Mouse (Mus musculus): ENCODE measurements around the gene Alox12b. TPM values are rescaled to one million over a fixed set of nuclear protein-coding genes. Genes with fewer than 3 reads are reported as not detected.
A peak's percentile ranks its signal among the peaks of the same experiment; 100 is the strongest.

The Alox12b gene
- total RNA-seq, 2 experiments from 2014 or later, result 0.45 to 0.69 TPM

- intact Hi-C loops (cut with DNase I), result no loop called here
- peak; percentile 84 to 95 for DNase-seq (ENCODE audit: extremely low spot score in 1 of 2, low spot score in 2 of 2)
Observed at GRCm38 (mm10) chr11:69122336-69122951, 34.3 kb upstream of the Alox12b start, which contains the start of gene 9130213A22Rik. 9130213A22Rik (minus strand) TSS chr11:69122589.

GRCm38 (mm10) chr11:69123056-69123692, 33.6 kb upstream of the Alox12b start:
- intact Hi-C loops (cut with DNase I), result no loop called here
- DNase-seq (ENCODE audit: extremely low spot score in 1 of 2, low spot score in 2 of 2), result peak; percentile 91 to 94

GRCm38 (mm10) chr11:69123693-69124497, 32.9 kb upstream of the Alox12b start:
- DNase-seq (ENCODE audit: extremely low spot score in 1 of 2, low spot score in 2 of 2), result peak; percentile 90 to 92
- intact Hi-C loops (cut with DNase I), result loop anchor here (1.0 kb wide), 1 partner anchor 61 kb away; no protein-coding TSS in a partner anchor

GRCm38 (mm10) chr11:69124498-69124847, 32.3 kb upstream of the Alox12b start:
- DNase-seq (ENCODE audit: extremely low spot score in 1 of 2, low spot score in 2 of 2), result peak; percentile 64 to 80
- intact Hi-C loops (cut with DNase I), result loop anchor here (1.0 kb wide), 1 partner anchor 61 kb away; no protein-coding TSS in a partner anchor

- intact Hi-C loops (cut with DNase I), result no loop called here
- peak; percentile 79 to 82 for DNase-seq (ENCODE audit: extremely low spot score in 1 of 2, low spot score in 2 of 2)
Observed at GRCm38 (mm10) chr11:69125041-69125851, 31.5 kb upstream of the Alox12b start.

GRCm38 (mm10) chr11:69125852-69125918, 31.1 kb upstream of the Alox12b start, which contains the start of gene Aloxe3:
Aloxe3 (plus strand) TSS chr11:69125896.
- DNase-seq (ENCODE audit: extremely low spot score in 1 of 2, low spot score in 2 of 2), result no peak
- intact Hi-C loops (cut with DNase I), result no loop called here

- intact Hi-C loops (cut with DNase I), result no loop called here
- DNase-seq (ENCODE audit: extremely low spot score in 1 of 2, low spot score in 2 of 2), result peak in 1 of 2 experiments; percentile 46
Observed at GRCm38 (mm10) chr11:69125919-69126705, 30.7 kb upstream of the Alox12b start.

- intact Hi-C loops (cut with DNase I), result no loop called here
- no peak for DNase-seq (ENCODE audit: extremely low spot score in 1 of 2, low spot score in 2 of 2)
Observed at GRCm38 (mm10) chr11:69126706-69127095, 30.1 kb upstream of the Alox12b start.

GRCm38 (mm10) chr11:69128426-69129122, 28.2 kb upstream of the Alox12b start:
- intact Hi-C loops (cut with DNase I), result no loop called here
- no peak for DNase-seq (ENCODE audit: extremely low spot score in 1 of 2, low spot score in 2 of 2)

- DNase-seq (ENCODE audit: extremely low spot score in 1 of 2, low spot score in 2 of 2), result no peak
- intact Hi-C loops (cut with DNase I), result no loop called here
Observed at GRCm38 (mm10) chr11:69133566-69133922, 23.2 kb upstream of the Alox12b start.

- intact Hi-C loops (cut with DNase I), result no loop called here
- peak; percentile 76 to 86 for DNase-seq (ENCODE audit: extremely low spot score in 1 of 2, low spot score in 2 of 2)
Observed at GRCm38 (mm10) chr11:69133923-69134621, 22.7 kb upstream of the Alox12b start.

- intact Hi-C loops (cut with DNase I), result no loop called here
Observed at GRCm38 (mm10) chr11:69134622-69134968, 22.2 kb upstream of the Alox12b start.

GRCm38 (mm10) chr11:69135361-69135760, 21.4 kb upstream of the Alox12b start:
- intact Hi-C loops (cut with DNase I), result no loop called here
- DNase-seq (ENCODE audit: extremely low spot score in 1 of 2, low spot score in 2 of 2), result no peak

More at GRCm38 (mm10) chr11:69134622-69134968, 22.2 kb upstream of the Alox12b start:
- no peak for DNase-seq (ENCODE audit: extremely low spot score in 1 of 2, low spot score in 2 of 2)

- DNase-seq (ENCODE audit: extremely low spot score in 1 of 2, low spot score in 2 of 2), result no peak
- intact Hi-C loops (cut with DNase I), result no loop called here
Observed at GRCm38 (mm10) chr11:69147546-69147945, 9.2 kb upstream of the Alox12b start.

GRCm38 (mm10) chr11:69148451-69148960, 8.3 kb upstream of the Alox12b start:
- DNase-seq (ENCODE audit: extremely low spot score in 1 of 2, low spot score in 2 of 2), result no peak
- intact Hi-C loops (cut with DNase I), result no loop called here

- intact Hi-C loops (cut with DNase I), result no loop called here
- DNase-seq (ENCODE audit: extremely low spot score in 1 of 2, low spot score in 2 of 2), result no peak
Observed at GRCm38 (mm10) chr11:69149728-69150127, 7.1 kb upstream of the Alox12b start.

GRCm38 (mm10) chr11:69150444-69150843, 6.3 kb upstream of the Alox12b start:
- intact Hi-C loops (cut with DNase I), result no loop called here

More at GRCm38 (mm10) chr11:69150444-69150843, 6.3 kb upstream of the Alox12b start:
- DNase-seq (ENCODE audit: extremely low spot score in 1 of 2, low spot score in 2 of 2), result peak in 1 of 2 experiments; percentile 76

Measured in left cerebral cortex, postnatal 10 days (tissue).